Mouse (Mus musculus): ENCODE data around the gene Ube2n. TPM values are rescaled to one million over a fixed set of nuclear protein-coding genes. Genes with fewer than 3 reads are reported as not detected.

The Ube2n gene
- polyA plus RNA-seq, 1 experiment from 2014 or later = 315 TPM

GRCm38 (mm10) chr10:95565156-95565854 is 50.4 kb downstream of the Ube2n start:
- H3K4me1 ChIP-seq (ENCODE audit: control insufficient read depth, insufficient read depth, low read length) = peaks cover 24% of the 10 kb centered on the region
- no peaks in the 10 kb centered on the region for H3K9me3 ChIP-seq (ENCODE audit: control insufficient read depth, low read depth, low read length)
- no peak overlapping the region for H3K4me3 ChIP-seq (ENCODE audit: low read depth, low read length)
- 0 out of 2 replicates have a peak overlapping the region, but pooled peaks have one; percentile 27 for H3K27ac ChIP-seq (ENCODE audit: low read length)
- no peaks in the 10 kb centered on the region for H3K36me3 ChIP-seq (ENCODE audit: control insufficient read depth, insufficient read depth, low read length)
- 22% methylated on average over 14 of the region's 14 CpGs for WGBS
- H3K4me2 ChIP-seq (replicated peaks; ENCODE audit: low read depth, low read length) = 0 out of 2 replicates have a peak overlapping the region, but pooled peaks have one; percentile 5
- ATAC-seq (ENCODE audit: insufficient number of reproducible peaks, insufficient read depth, low FRiP score, low read depth) = no peak
- no peak overlapping the region for H3K9ac ChIP-seq (replicated peaks; ENCODE audit: low read depth, low read length)
- H3K27me3 ChIP-seq (ENCODE audit: control insufficient read depth, insufficient read depth, low read length) = no peaks in the 10 kb centered on the region

- no peak for ATAC-seq (ENCODE audit: insufficient number of reproducible peaks, insufficient read depth, low FRiP score, low read depth)
- H3K27me3 ChIP-seq (ENCODE audit: control insufficient read depth, insufficient read depth, low read length) = no peaks in the 10 kb centered on the region
- no peaks in the 10 kb centered on the region for H3K9me3 ChIP-seq (ENCODE audit: control insufficient read depth, low read depth, low read length)
- peaks cover 17% of the 10 kb centered on the region; the same call in 1 of the 2 replicates for H3K4me1 ChIP-seq (ENCODE audit: control insufficient read depth, insufficient read depth, low read length)
- H3K27ac ChIP-seq (ENCODE audit: low read length) = no peak overlapping the region
- H3K9ac ChIP-seq (replicated peaks; ENCODE audit: low read depth, low read length) = no peak overlapping the region
- no peak overlapping the region for H3K4me3 ChIP-seq (ENCODE audit: low read depth, low read length)
- H3K36me3 ChIP-seq (ENCODE audit: control insufficient read depth, insufficient read depth, low read length) = no peaks in the 10 kb centered on the region
- 84% methylated on average over 3 of the region's 3 CpGs for WGBS
- H3K4me2 ChIP-seq (replicated peaks; ENCODE audit: low read depth, low read length) = no peak overlapping the region
Observed at GRCm38 (mm10) chr10:95566786-95567185, 51.8 kb downstream of the Ube2n start.

GRCm38 (mm10) chr10:95567550-95567949 is 52.6 kb downstream of the Ube2n start:
- Histone ChIP-seq H3K36me3 (ENCODE audit: control insufficient read depth, insufficient read depth, low read length) (no peaks in the 10 kb centered on the region), H3K4me2 (replicated peaks; ENCODE audit: low read depth, low read length) (no peak overlapping the region), H3K9ac (replicated peaks; ENCODE audit: low read depth, low read length) (no peak overlapping the region), H3K27me3 (ENCODE audit: control insufficient read depth, insufficient read depth, low read length) (no peaks in the 10 kb centered on the region), H3K9me3 (ENCODE audit: control insufficient read depth, low read depth, low read length) (no peaks in the 10 kb centered on the region), H3K4me1 (ENCODE audit: control insufficient read depth, insufficient read depth, low read length) (peaks cover 12% of the 10 kb centered on the region; the same call in 1 of the 2 replicates), H3K4me3 (ENCODE audit: low read depth, low read length) (no peak overlapping the region), H3K27ac (ENCODE audit: low read length) (no peak overlapping the region)
- ATAC-seq (ENCODE audit: insufficient number of reproducible peaks, insufficient read depth, low FRiP score, low read depth) = no peak
- 57% methylated on average over 5 of the region's 5 CpGs for WGBS

- Histone ChIP-seq H3K4me3 (ENCODE audit: low read depth, low read length) (no peak overlapping the region), H3K4me1 (ENCODE audit: control insufficient read depth, insufficient read depth, low read length) (peaks cover 12% of the 10 kb centered on the region; the same call in 1 of the 2 replicates), H3K36me3 (ENCODE audit: control insufficient read depth, insufficient read depth, low read length) (no peaks in the 10 kb centered on the region), H3K27ac (ENCODE audit: low read length) (no peak overlapping the region), H3K4me2 (replicated peaks; ENCODE audit: low read depth, low read length) (no peak overlapping the region), H3K9ac (replicated peaks; ENCODE audit: low read depth, low read length) (no peak overlapping the region), H3K27me3 (ENCODE audit: control insufficient read depth, insufficient read depth, low read length) (no peaks in the 10 kb centered on the region), H3K9me3 (ENCODE audit: control insufficient read depth, low read depth, low read length) (no peaks in the 10 kb centered on the region)
- ATAC-seq (ENCODE audit: insufficient number of reproducible peaks, insufficient read depth, low FRiP score, low read depth) = no peak
- WGBS = 83% methylated on average over 6 of the region's 6 CpGs
Observed at GRCm38 (mm10) chr10:95568016-95568415, 53.1 kb downstream of the Ube2n start.

GRCm38 (mm10) chr10:95569441-95569840 is 54.5 kb downstream of the Ube2n start:
- Histone ChIP-seq H3K4me3 (ENCODE audit: low read depth, low read length) (no peak overlapping the region), H3K27me3 (ENCODE audit: control insufficient read depth, insufficient read depth, low read length) (no peaks in the 10 kb centered on the region), H3K9me3 (ENCODE audit: control insufficient read depth, low read depth, low read length) (no peaks in the 10 kb centered on the region), H3K27ac (ENCODE audit: low read length) (no peak overlapping the region), H3K9ac (replicated peaks; ENCODE audit: low read depth, low read length) (no peak overlapping the region), H3K4me2 (replicated peaks; ENCODE audit: low read depth, low read length) (no peak overlapping the region), H3K36me3 (ENCODE audit: control insufficient read depth, insufficient read depth, low read length) (no peaks in the 10 kb centered on the region), H3K4me1 (ENCODE audit: control insufficient read depth, insufficient read depth, low read length) (peaks cover 10% of the 10 kb centered on the region; the same call in 1 of the 2 replicates)
- ATAC-seq (ENCODE audit: insufficient number of reproducible peaks, insufficient read depth, low FRiP score, low read depth) = no peak
- 61% methylated on average over 2 of the region's 2 CpGs for WGBS

GRCm38 (mm10) chr10:95574994-95575393 is 60.0 kb downstream of the Ube2n start:
- WGBS = 68% methylated on average over 4 of the region's 4 CpGs
- Histone ChIP-seq H3K4me3 (ENCODE audit: low read depth, low read length) (no peak overlapping the region), H3K27me3 (ENCODE audit: control insufficient read depth, insufficient read depth, low read length) (no peaks in the 10 kb centered on the region), H3K9me3 (ENCODE audit: control insufficient read depth, low read depth, low read length) (no peaks in the 10 kb centered on the region), H3K9ac (replicated peaks; ENCODE audit: low read depth, low read length) (no peak overlapping the region), H3K4me2 (replicated peaks; ENCODE audit: low read depth, low read length) (no peak overlapping the region), H3K27ac (ENCODE audit: low read length) (no peak overlapping the region), H3K36me3 (ENCODE audit: control insufficient read depth, insufficient read depth, low read length) (no peaks in the 10 kb centered on the region), H3K4me1 (ENCODE audit: control insufficient read depth, insufficient read depth, low read length) (peaks cover 5% of the 10 kb centered on the region; the same call in 1 of the 2 replicates)
- no peak for ATAC-seq (ENCODE audit: insufficient number of reproducible peaks, insufficient read depth, low FRiP score, low read depth)

GRCm38 (mm10) chr10:95575839-95576380 is 61.0 kb downstream of the Ube2n start:
- no peak overlapping the region for H3K4me2 ChIP-seq (replicated peaks; ENCODE audit: low read depth, low read length)
- H3K36me3 ChIP-seq (ENCODE audit: control insufficient read depth, insufficient read depth, low read length) = no peaks in the 10 kb centered on the region
- H3K4me3 ChIP-seq (ENCODE audit: low read depth, low read length) = no peak overlapping the region
- no peaks in the 10 kb centered on the region for H3K27me3 ChIP-seq (ENCODE audit: control insufficient read depth, insufficient read depth, low read length)
- no peaks in the 10 kb centered on the region for H3K9me3 ChIP-seq (ENCODE audit: control insufficient read depth, low read depth, low read length)
- no peak for ATAC-seq (ENCODE audit: insufficient number of reproducible peaks, insufficient read depth, low FRiP score, low read depth)
- 78% methylated on average over 10 of the region's 10 CpGs for WGBS
- H3K4me1 ChIP-seq (ENCODE audit: control insufficient read depth, insufficient read depth, low read length) = peaks cover 5% of the 10 kb centered on the region; the same call in 1 of the 2 replicates
- H3K27ac ChIP-seq (ENCODE audit: low read length) = no peak overlapping the region
- no peak overlapping the region for H3K9ac ChIP-seq (replicated peaks; ENCODE audit: low read depth, low read length)

GRCm38 (mm10) chr10:95576876-95577566 is 62.1 kb downstream of the Ube2n start:
- Histone ChIP-seq H3K36me3 (ENCODE audit: control insufficient read depth, insufficient read depth, low read length) (no peaks in the 10 kb centered on the region), H3K27ac (ENCODE audit: low read length) (0 out of 2 replicates have a peak overlapping the region, but pooled peaks have one; percentile 2), H3K9me3 (ENCODE audit: control insufficient read depth, low read depth, low read length) (no peaks in the 10 kb centered on the region), H3K27me3 (ENCODE audit: control insufficient read depth, insufficient read depth, low read length) (no peaks in the 10 kb centered on the region), H3K4me3 (ENCODE audit: low read depth, low read length) (no peak overlapping the region), H3K4me2 (replicated peaks; ENCODE audit: low read depth, low read length) (no peak overlapping the region), H3K4me1 (ENCODE audit: control insufficient read depth, insufficient read depth, low read length) (peaks cover 5% of the 10 kb centered on the region; the same call in 1 of the 2 replicates), H3K9ac (replicated peaks; ENCODE audit: low read depth, low read length) (no peak overlapping the region)
- no peak for ATAC-seq (ENCODE audit: insufficient number of reproducible peaks, insufficient read depth, low FRiP score, low read depth)
- 41% methylated on average over 14 of the region's 14 CpGs for WGBS

All from stomach, embryonic 14.5 days (tissue).